Mouse (Mus musculus): ENCODE results near the gene Il6ra.
A peak's percentile ranks its signal among the peaks of the same experiment; 100 is the strongest.

The Il6ra gene

DNA sequence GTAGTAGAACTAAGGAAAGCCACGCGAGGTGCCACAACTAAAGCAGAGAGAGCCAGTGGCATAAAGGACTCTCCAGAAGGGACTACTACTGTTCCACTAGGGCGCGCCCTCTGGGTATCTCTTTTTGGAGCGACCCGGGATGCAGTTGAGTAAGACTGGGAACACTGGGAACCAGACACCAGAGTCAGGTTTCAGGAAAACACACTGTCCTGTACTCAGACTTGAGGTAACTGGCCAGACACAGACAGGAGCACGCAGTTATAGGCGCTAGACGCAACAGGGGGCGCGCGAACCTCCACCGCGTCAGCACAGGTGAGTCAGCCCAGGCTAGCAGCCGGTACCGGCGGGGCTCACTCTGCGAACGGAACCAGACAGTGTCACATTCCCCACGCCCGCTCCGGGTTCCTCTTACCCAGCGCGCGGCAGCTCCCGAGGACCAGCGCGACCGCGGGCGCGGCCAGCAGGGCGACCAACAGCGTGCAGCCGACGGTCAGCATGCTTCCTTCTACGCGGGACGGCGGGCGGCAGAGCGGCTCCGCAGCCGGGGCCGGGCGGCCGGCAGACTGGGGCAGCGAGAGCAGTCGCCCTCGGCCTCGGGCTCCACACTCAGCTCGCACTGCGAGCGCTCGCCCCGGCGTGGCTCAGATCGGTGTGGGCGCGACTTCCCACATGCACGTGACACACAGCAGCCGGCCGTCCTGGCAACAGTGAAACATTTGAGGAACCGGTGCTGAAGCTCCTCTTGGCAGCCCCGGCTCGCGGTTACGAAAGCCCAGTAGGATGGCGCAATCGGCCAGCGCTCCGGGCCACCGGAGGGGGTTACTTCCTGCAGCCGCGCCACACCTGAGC lies at the start of gene Il6ra:
Gene Il6ra (minus strand): TSS at position 654 of the 849 bp plus-strand sequence.
- DNase-seq (ENCODE audit: low read depth, low spot score): peak; percentile 88

GRCm38 (mm10) chr3:89962059-89962750 lies 49.2 kb upstream of the Il6ra start:
- peak; percentile 40 for DNase-seq (ENCODE audit: low read depth, low spot score)

GRCm38 (mm10) chr3:89961436-89961835 lies 48.4 kb upstream of the Il6ra start:
- peak; percentile 53 for DNase-seq (ENCODE audit: low read depth, low spot score)

DNA sequence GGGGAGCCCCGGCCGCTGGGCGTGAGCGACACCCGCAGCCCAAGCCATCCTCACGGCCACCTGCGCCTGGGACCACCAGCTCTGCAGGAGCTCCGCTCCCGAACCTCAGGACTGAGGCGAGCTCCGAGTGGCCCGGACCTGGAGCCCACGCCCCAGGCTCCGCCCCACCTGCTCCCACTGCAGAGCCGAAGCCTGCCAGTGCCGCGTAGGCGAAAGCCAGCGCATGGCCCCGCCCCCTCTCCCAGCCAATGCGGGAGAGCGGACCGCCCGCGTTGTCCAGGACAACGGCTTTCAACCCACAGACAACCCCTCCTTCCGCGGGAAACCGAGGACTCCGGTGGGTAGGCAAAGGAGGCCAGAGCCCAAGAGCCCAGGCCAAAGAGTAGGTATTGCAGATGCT lies 47.5 kb upstream of the Il6ra start:
- peak; percentile 91 for DNase-seq (ENCODE audit: low read depth, low spot score)

- peak; percentile 48 for DNase-seq (ENCODE audit: low read depth, low spot score)
Observed at GRCm38 (mm10) chr3:89959435-89959834, 46.4 kb upstream of the Il6ra start.

DNA sequence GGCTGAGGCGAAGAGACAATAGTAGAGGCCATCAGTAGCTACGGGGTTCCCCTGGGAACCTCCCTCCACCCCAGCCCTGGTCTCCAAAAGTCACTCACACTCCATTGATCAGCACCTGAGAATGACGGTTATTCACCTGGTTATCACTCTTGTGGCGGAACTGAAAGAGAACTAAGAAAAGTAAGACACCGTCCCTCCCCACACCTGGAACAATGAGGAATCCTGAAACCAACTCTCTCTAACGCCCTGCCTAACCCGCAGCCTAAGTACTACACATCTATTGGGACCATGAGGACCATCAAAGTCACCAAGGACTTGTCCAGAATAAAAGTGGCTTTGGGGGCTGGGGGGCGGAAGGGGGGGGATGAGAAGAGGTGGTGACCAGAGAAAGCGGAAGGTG lies 44.9 kb upstream of the Il6ra start:
- DNase-seq (ENCODE audit: low read depth, low spot score): peak; percentile 87

DNA sequence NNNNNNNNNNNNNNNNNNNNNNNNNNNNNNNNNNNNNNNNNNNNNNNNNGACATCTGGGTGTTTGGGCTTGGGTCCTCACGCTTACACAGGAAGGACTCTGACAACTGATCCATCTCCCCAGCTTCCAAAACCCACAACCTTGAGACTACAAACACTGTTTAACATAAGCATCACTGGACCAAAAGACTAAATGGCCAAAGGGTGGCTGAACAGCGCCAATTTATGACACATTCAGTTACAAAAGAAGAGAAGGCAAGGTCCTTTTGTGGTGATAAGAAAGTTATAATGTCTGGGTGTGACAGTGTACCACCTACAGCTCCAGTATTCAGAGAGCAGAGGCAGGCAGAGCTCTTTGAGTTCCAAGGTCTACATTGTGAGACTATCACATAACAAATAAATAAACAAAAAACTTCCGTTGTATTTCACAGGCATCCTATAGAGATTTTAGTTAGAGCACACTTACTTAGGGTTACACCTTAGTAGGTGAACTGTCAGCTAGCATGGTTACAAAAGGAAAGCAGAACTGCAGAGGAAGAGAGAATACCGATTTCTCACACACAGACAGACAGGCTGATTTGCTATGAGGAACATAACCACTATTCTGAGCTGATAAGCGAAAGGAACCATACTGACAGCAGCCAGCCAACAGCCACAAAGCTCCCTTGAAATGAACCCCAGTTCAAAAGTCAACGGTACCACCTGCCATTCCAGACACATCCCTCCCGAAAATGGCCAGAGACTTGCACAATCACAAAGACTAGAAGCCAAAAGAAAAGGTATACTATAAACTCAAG lies 43.4 kb upstream of the Il6ra start:
- DNase-seq (ENCODE audit: low read depth, low spot score): no peak

- DNase-seq (ENCODE audit: low read depth, low spot score): peak; percentile 79
Observed at GRCm38 (mm10) chr3:89953420-89953819, 40.4 kb upstream of the Il6ra start.

DNA sequence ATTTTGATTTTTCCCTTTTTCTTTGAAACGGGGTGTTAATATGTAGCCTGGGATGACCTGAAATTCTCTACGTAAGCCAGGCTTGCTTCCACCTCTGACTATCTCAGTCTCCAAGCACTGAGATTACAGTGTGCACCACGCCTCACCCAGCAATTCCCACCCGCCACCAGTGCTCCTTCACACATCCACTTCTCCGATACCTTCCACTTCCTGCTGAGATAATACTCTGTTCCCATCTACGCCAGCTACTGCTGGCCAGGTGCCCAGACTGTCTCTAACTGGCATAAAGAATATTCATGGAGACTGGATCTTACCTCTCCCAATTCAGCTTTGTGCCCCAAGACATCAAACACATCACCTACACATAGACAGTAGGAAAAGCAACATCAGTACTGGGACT lies 35.7 kb upstream of the Il6ra start:
- no peak for DNase-seq (ENCODE audit: low read depth, low spot score)

DNA sequence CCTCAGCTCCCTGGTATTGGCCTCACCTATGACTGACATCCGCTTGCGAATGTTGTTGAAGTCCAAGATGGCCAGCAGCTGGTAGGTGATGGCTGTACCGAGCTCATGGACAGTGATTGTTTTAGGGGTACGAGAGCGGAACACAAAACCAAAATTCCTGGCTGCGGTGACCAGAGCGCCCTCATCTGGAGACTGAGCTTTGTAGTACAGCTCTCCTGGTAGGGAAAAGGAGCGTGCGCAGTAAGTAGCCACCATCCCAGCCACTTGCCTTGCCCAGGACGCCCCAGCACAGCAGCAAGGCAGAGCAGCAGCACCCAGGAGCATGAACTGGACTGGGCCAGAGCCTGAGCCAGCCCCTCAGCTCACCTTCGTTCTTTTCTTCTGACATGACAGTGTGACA lies 35.0 kb upstream of the Il6ra start:
- DNase-seq (ENCODE audit: low read depth, low spot score): no peak

DNA sequence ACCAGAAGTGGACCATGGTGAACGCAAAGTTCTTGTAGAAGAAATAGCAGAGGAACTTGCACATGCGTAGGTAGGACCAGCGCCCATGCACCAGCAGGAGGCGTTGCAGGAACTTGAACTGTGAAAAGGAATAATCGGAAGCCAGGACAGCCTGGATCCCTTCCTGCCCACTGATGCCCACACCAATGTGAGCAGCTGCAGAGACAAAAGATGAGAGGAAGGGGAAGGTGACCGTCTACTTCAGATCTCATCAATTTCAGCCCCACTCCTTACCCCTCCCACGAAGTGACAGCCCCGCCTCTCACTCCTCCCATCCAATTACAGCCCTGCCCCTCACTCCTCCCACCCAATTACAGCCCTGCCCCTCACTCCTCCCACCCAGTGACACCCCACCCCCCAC lies 32.0 kb upstream of the Il6ra start:
- no peak for DNase-seq (ENCODE audit: low read depth, low spot score)

- no peak for DNase-seq (ENCODE audit: low read depth, low spot score)
Observed at GRCm38 (mm10) chr3:89942894-89943293, 29.9 kb upstream of the Il6ra start.

GRCm38 (mm10) chr3:89936495-89936894 lies 23.5 kb upstream of the Il6ra start:
- DNase-seq (ENCODE audit: low read depth, low spot score): no peak

GRCm38 (mm10) chr3:89932925-89933324 lies 19.9 kb upstream of the Il6ra start:
- peak; percentile 13 for DNase-seq (ENCODE audit: low read depth, low spot score)

DNA sequence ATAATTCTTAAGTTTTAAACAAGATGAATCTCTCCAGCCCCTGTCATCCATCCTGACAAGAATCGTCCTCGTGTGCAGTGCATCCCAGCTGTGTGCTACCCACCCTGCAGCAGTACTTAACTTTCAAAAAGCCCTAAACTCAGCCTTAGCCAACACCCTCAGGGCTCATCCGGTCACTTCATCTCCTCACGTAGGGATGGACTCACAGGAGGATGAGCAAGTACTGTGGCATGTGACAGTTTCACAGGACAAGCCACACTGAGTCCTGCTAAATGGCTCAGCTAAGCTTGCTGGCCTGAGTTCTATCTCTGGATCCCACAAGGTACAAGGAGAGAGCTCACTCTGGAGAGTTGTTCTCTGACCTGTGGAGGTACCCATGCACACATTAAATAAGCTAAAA lies 16.0 kb upstream of the Il6ra start:
- no peak for DNase-seq (ENCODE audit: low read depth, low spot score)

GRCm38 (mm10) chr3:89926440-89926839 lies 13.4 kb upstream of the Il6ra start:
- DNase-seq (ENCODE audit: low read depth, low spot score): peak; percentile 29

DNA sequence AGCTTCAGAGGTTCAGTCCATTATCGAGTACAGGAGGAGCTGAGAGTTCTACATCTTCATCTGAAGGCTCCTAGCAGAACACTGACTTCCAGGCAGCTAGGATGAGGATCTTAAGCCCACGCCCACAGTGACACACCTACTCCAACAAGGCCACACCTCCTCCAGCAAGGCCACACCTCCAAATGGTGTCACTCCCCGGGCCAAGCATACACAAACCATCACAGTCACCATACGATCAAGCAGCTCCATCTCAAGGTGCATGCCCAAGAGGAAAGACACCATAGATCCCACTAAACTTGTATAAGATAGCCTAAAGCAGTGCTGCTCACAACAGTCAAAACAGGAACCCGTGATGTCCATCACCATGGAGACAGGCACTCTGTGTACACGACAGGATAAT lies 7.7 kb upstream of the Il6ra start:
- no peak for DNase-seq (ENCODE audit: low read depth, low spot score)

DNA sequence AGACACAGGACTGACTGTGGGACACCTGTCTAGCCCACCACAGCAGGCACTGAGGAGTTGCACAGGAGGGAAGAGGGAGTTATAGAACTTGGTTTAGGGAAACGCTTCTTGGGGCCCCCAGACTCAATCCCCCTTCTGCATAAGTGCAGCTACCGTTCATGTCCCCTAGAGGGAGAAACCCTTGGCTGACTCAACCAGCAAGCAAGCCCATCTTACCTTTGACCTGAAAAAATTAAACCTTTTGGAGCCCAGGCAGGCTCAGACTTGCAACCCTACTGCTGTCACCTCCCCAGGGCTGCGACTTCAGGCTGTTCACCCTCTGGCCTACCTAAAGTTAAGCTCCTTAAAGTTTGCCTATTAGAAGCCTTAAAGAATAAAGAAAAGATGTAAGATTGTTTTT lies 4.4 kb upstream of the Il6ra start:
- no peak for DNase-seq (ENCODE audit: low read depth, low spot score)

DNA sequence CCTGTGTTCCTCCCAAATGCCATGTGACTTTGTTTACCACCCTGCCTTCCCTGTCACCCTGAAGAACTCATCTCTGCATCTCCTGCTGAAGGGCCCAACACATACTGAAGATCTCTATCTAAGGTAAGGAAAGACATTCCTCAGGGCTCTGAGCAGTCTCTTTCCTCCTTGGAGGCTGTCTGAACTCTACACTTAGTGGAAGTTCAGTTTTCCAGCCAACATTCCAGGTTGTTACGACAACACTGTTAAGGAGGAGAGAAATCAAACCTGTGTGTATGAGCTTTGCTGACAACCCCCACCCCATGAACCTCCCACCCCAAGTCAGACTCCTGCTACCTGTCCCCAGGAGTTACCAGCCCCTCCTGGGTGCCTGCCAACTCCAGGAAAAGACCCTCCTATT lies 3.6 kb upstream of the Il6ra start:
- no peak for DNase-seq (ENCODE audit: low read depth, low spot score)

DNA sequence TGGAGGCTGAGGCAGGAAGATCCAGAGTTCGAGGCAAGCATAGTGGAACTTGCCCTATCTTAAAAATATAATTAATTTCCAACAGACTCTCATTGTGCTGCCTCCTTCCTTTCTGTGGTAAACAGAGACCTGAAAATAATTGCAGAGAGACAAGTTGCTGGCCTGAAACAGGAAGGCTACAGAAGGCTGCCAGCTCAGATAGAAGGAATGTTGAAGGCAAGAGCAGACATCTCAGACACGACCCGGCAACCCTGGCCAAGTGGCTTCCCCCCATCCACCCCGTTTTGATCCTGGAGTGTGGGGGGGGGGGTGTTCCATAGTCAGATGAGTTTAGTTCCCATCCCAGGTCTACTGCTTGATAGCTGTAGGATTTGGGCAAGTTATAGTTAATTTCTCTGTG lies 1.7 kb upstream of the Il6ra start:
- no peak for DNase-seq (ENCODE audit: low read depth, low spot score)

DNA sequence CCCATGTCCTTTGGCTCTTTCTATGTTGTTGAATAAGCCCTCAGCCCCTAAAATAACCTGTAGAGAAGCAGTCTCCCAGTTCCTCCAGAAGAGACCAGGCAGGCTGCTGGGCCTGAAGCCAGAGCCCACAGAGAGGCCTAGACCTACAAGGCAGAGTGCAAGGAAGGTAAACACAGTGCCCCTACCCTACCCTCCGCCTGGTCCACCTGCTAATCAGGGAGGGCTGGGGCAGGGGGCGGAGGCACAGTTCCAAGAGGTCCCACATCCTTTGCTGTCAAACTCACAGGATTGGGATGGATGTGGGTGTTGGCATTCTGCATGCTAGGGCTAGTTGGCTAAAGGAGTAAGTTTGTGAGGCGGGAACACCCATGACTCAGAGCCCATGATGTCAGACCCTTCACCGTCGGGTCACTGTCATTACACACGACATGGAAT lies 871 bp downstream of the Il6ra start:
- DNase-seq (ENCODE audit: low read depth, low spot score): no peak

- peak; percentile 87 for DNase-seq (ENCODE audit: low read depth, low spot score)
Observed at GRCm38 (mm10) chr3:89911207-89911606, 1.8 kb downstream of the Il6ra start.

Measured in A20 (cell line).